Mouse (Mus musculus) liver, embryonic 11.5 days (tissue): ENCODE data around the gene Tmeff2. TPM values are rescaled to one million over a fixed set of nuclear protein-coding genes. Genes with fewer than 3 reads are reported as not detected.

Experiments used
- ATAC-seq: fragments of 200-750 bp; cut with Nextera tagmentation; replicated peaks from 2 replicates; pipeline ENCODE4 v1.8.0; 2017; ENCODE audit warnings: moderate number of reproducible peaks, mild to moderate bottlenecking, moderate TSS enrichment, moderate library complexity; ENCODE audit not compliant: low FRiP score
- DNase-seq: peaks from one replicate; pipeline ENCODE4 v3.0.0-alpha.2; 2017; ENCODE audit warnings: low spot score
- H3K27ac ChIP-seq: fragments of 300-500 bp; sonication (generic); 2 replicates; pipeline ENCODE4 v1.5.1; 2014; ENCODE audit warnings: mild to moderate bottlenecking, low read depth, low read length, control low read depth
- H3K27me3 ChIP-seq: fragments of 300-500 bp; sonication (generic); replicated peaks from 2 replicates; pipeline ENCODE4 v1.6.1; 2014; ENCODE audit warnings: low read length, mixed read lengths; ENCODE audit not compliant: control insufficient read depth, insufficient read depth
- H3K36me3 ChIP-seq: fragments of 300-500 bp; sonication (generic); 2 replicates; pipeline ENCODE4 v1.6.1; 2014; ENCODE audit warnings: mild to moderate bottlenecking, low read length, moderate library complexity, mixed read lengths; ENCODE audit not compliant: control insufficient read depth, insufficient read depth
- H3K4me1 ChIP-seq: fragments of 300-500 bp; sonication (generic); replicated peaks from 2 replicates; pipeline ENCODE4 v1.6.1; 2014; ENCODE audit warnings: low read length, mixed read lengths; ENCODE audit not compliant: control insufficient read depth, insufficient read depth
- H3K4me2 ChIP-seq: fragments of 300-500 bp; sonication (generic); 2 replicates; pipeline ENCODE4 v1.6.1; 2014; ENCODE audit warnings: mild to moderate bottlenecking, control low read depth, moderate library complexity
- H3K4me3 ChIP-seq: fragments of 300-500 bp; sonication (generic); 2 replicates; pipeline ENCODE4 v1.5.1; 2014; ENCODE audit warnings: low read depth, low read length, control low read depth
- H3K9ac ChIP-seq: fragments of 300-500 bp; sonication (generic); 2 replicates; pipeline ENCODE4 v1.6.1; 2014; ENCODE audit warnings: low read depth, low read length, control low read depth
- H3K9me3 ChIP-seq: fragments of 300-500 bp; sonication (generic); 2 replicates; pipeline ENCODE4 v1.6.1; 2016; ENCODE audit warnings: low read length, inconsistent platforms, mixed read lengths; ENCODE audit not compliant: control insufficient read depth
- WGBS: fragments of 180-500 bp; shearing (Covaris S2); extraction: QIAGEN DNeasy Blood & Tissue Kit; methylation state at CpG from one replicate; pipeline ENCODE4 v1.1.7; 2014; 5-methylcytosine and 5-hydroxymethylcytosine counted together
- microRNA-seq: library from miRNA; unstranded; fragments of <30 nt; microRNA quantifications from one replicate; pipeline ENCODE4, GENCODE M21; 2017; ENCODE audit warnings: borderline number of aligned reads
- polyA plus RNA-seq: library from polyadenylated mRNA; unstranded; fragments of >200 nt; fragmentation: Nextera tagmentation; extraction: Ambion mirVana; gene quantifications from 2 replicates; pipeline ENCODE4 v1.2.1, GENCODE M21; 2014

Gene Tmeff2
- polyA plus RNA-seq, 1 experiment from 2014 or later, result 1.1 TPM

GRCm38 (mm10) chr1:51225156-51225555, 324.7 kb downstream of the Tmeff2 start:
- 74% methylated on average over 7 of the region's 7 CpGs for WGBS
- Histone ChIP-seq H3K4me3 (no peak overlapping the region), H3K4me2 (no peak overlapping the region), H3K27me3 (no peaks in the 10 kb centered on the region), H3K9ac (no peak overlapping the region), H3K9me3 (no peaks in the 10 kb centered on the region), H3K4me1 (no peaks in the 10 kb centered on the region), H3K36me3 (no peaks in the 10 kb centered on the region), H3K27ac (no peak overlapping the region)
- DNase-seq, result no peak
- ATAC-seq, result no peak

Small RNA genes lying within 50 kb of the gene (microRNA-seq; reads per million reads assigned to microRNA genes)
- not detected for gene Gm25736
